Mouse (Mus musculus): ENCODE data around the gene Nkx1-1.

Gene Nkx1-1

DNA sequence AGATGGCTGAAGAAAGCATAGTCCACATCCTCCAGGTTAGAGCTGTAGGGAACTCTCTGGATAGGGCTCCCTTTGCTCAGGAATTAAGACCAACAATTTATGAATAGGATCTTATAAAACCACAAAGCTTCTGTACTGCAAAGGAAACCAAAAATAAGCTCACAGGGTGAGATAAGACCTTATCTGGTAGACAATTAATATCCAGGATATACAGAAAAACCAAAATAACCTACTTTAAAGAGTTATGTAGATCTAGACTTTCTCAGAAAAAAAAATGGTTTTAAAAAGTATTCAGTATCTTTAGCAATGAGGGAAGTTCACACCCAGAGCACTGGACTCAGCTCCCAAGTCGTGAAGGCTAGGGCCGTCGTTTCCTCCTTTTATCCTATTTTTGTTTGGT is 13.5 kb downstream of the Nkx1-1 start:
- in situ Hi-C loops (cut with MboI), result no loop called here

DNA sequence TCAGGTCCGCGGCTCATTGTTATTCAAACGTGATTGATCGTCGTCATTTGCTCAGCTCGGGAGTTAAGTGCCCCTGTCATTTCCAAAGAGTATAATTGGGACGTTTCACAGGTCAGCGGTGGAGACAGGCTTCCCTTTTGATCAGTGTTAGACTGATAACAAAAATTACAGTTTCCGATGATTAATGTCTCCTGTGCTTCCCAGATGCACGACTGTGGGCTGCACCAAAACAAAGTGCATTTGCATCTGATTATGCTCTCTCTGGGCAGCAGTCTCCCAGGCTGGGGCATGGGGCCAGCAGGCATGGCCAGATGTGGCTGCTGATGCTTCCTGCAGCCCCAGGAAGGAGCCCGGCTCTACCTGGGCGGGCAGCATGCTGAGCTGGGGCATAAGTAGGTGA is 33.0 kb downstream of the Nkx1-1 start:
- in situ Hi-C loops (cut with MboI), result no loop called here

DNA sequence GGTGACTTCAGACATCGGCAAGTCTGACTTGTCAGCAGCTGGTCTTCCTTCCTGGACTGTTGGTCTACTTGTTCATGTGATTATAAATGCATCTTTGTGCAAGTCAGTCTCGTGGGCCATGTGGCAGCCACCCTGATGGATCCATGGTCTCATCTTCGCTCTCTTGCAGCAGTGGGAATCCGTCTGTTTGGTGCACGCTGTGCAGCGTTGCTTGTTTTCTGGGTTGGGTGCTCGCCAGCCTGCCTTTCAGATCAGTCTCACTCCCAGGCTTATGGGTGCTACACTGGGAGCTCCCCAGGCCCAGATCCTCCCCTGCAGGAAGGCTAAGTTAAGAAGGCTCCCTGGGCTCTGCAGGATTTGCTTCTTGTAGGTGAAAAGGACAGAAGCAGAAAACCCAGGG is 36.9 kb downstream of the Nkx1-1 start:
- in situ Hi-C loops (cut with MboI), result no loop called here

DNA sequence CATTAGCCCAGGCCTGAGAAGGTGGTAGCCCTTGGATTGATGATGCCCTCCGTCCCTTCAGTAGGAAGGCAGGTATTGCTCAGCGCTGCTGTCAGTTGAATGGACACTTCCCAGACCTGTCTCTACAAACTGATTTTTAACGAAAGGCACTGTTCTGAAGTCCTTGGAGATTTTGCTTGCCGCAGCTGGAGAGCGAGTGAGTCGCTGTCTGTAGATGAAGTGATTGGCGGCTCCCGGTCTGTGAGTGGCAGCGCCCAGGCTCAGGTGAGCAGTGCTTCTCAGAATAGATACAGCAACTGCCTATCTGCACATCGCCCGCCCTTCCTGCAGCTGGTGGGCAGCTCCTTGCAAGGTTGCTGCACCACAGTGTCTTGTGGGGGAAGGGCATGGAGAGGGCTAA is 38.1 kb downstream of the Nkx1-1 start:
- in situ Hi-C loops (cut with MboI), result no loop called here

DNA sequence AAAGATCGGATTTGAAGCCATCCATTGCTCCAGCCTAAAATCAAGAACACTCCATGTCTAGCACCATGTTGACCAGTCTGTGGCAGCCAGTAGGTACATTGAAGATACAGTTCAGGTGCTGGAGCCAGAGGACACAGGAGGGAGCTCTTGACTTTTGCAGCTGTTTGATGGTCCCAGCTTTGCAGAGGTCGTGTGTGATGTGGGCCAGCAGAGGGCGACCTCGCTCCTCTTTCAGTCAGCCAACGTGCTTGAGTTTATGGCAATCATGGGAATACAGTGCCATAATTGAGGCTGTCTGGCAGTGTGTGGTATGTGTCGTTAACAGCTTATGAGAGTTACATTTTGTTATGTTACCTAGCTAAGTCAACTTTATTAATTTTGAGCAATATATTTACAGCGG is 40.0 kb downstream of the Nkx1-1 start:
- in situ Hi-C loops (cut with MboI), result no loop called here

DNA sequence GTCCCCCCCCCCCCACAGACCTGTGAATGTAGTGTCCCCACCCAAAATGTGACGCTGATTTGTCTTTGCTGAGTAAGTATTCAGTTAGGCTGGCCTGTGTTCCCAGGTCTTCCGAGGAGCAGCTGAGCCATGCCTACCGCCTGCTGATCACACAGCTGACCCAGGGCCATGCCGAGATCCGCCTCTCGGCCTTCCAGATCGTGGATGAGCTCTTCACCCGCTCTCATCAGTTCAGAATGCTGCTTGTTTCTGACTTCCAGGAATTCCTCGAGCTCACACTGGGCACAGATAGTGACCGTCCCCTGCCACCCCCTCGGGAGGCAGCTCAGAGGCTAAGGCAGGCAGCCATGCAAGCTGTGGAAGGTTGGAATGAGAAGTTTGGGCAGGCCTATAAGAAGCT is 46.2 kb downstream of the Nkx1-1 start:
- in situ Hi-C loops (cut with MboI), result no loop called here

Data from mature B cell (primary cell).